Mouse (Mus musculus): ENCODE measurements at regions not wholly inside any gene's neighbourhood (a gene's known extent, or its start where the extent isn't known, plus 50 kb on each side); places are given as distances from the start of the nearest gene placed in this dataset.

DNA sequence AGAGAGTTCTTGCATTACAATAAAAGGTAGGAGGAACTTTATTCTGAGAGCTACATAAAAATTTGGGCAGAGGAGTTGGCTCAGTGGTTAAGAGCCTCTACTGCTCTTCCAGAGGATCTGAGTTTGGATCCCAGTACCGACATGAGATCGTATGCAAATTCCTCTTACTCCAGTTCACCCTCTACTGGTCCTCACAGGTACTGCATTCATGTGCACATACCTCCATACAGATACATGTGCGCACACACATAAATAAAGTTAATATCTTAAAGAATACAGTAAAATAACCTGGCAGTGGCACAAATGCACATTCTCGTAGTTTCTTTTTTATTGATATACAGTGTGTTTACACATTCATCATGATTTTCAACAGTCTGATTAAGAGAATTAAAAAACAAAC is 232.4 kb downstream of the Vps13c start:
- DNase-seq = no peak

DNA sequence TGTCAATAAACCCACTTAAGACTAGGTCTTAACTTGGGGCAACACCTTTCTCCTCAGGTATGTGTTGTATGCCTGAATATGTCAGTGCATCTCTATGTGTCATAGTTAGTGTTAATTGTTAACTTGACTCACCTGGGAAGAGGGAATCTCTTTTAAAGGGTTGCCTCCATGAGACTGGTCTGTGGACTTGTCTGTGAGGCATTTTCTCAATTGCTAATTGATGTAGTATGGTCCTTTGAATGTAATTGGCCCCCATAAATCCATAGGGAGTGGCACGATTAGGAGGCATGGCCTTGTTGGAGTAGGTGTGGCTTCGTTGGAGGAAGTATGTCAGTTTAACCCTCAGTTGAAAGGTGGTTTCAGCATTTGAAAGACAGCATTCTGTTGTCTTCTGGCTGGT is 237.1 kb downstream of the Vps13c start:
- no peak for DNase-seq

DNA sequence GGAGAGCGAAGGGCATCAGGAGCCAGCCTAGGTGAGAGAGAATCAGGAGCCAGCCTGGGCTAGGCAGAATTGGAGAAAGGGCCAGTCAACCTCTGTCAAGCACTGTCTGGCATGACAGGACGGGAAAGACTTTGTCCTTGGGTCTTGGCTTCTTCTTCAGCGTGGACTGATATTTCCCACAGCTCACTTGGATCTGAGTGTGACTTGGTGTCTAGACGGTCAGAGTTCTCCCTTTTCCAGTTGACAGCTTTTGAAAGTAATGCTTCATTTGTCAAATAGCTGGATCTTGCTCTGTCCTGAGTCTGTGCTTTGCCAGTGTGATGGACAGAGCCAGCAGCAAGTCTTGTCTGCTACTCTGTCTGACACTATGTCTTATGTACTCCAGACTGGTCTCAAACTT is 243.1 kb downstream of the Vps13c start:
- DNase-seq = no peak

DNA sequence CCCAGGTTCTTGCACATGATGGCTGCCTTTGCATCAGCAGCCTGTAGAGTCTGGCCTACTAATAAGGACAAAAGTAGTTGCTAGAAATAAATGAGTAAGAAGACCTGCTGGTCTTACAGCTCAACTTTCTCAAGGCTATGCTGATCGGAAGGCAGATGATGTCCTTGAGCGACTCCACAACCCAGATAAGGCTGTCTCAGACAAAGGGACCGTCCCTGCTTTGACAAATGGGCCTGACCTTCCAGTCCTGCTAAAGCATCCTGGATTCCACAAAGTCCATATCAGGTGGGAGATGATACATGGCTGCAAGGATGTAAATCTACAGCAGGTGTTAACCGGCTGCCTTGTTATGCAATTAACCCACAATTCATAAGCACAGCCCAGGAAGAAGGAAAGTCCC is 244.8 kb downstream of the Vps13c start:
- DNase-seq = no peak

DNA sequence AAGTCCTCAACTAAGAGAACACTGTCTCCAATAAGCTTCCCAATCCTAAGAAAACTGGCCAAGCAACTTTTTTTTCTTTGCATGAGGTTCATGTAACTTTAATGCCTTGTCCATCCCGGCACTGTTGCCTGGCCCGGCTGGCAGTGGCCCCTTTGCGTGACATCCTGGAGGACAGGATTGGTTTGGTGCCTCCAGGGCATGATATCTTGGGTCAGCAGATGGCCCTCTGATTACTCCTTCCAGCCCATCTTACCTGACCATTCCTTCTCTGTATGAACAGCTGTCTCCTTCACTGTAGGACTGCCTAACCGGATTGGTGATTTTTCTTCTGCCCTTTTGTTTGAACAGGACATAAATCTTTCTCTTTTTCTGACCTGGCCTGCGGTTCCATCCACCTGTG is 254.4 kb downstream of the Vps13c start:
- DNase-seq = peak; percentile 12

DNA sequence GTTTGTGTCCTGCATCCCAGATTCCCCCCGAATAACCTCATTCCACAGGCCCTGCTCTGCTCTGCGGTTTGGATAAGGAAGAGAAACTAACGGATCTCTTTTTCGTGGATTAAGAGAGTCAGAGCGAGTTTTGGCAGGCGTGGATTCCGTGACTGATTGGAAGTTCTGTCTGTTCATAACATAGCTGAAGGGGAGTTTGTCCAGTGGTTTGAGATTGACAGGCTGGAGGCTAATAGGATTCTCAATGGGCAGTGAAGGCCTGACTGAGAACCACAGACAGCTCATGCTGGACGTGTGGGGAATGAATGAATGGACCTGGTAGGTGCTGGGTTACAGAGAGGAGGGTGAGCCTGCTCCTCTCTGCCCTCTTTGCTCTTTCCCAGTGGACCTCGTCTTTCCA is 269.6 kb downstream of the Vps13c start:
- no peak for DNase-seq

DNA sequence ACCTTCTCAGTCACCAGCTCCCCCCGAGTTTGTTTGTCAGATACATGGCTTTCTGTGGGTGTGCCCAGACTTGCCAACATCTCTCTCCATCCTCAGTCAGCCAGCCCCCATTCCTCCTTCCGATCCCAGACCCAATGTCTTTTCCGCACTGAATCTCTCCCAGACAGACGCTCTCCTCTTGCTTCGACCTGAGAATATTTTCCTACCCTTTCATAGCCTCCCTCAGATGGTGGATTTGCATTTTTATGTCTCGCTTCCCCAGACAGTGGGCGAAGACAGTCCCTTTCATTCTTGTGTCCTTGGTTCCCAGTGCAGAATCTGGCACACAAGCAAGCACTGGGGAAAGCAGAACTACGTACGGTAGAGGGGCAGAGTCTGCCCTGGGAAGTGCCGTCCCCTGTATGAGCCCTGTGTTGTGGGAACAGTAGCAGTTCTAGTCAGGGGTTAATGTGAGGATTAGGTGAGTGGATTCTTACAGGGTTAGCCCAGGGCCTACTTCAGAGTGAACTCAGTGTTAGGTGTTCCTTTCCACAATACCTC is 275.0 kb downstream of the Vps13c start:
- DNase-seq = no peak

DNA sequence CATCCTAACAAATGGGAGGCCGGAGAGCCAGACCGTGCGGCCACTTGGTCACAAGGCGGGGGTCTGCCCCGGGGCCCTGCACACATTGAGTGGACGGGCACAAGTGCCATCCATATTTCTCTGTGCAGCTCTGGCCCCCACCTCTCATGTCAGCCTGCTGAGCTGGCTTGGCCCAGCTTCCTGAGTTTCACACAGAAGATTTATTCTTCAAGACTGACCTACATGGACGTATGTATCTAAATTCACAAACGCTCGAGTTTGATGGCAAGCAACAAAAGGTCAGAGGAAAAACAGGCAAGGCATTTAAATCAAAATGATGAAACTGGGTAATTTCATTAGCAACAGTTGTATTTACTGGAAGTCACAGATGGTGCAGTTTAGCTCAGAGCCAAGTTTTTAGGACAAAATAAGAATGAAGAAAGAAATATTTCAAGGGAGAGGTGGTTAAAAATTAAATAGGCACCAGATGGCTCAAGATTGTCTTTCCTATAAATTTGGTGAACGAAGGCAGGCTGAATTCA is 276.1 kb downstream of the Vps13c start:
- peak; percentile 33 to 49 for DNase-seq

DNA sequence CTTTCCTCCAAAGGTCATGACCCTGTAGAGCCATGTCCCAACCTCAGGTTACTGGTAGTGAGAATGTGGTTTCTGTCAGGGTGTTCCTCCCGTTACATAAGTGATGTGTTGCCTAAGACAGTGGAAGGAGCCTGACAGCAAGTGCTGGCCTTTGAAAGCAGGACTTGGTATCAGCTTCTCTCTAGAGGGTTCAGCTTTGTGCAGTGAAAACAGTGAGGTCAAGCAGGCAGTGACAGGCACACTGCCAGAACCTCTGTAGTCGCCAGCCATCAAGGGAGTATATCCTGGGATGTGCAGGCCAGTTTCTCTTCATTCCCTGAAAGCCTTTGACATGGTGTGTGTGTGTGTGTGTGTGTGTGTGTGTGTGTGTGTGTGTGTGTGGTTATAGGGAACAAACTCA is 278.1 kb downstream of the Vps13c start:
- DNase-seq = no peak

DNA sequence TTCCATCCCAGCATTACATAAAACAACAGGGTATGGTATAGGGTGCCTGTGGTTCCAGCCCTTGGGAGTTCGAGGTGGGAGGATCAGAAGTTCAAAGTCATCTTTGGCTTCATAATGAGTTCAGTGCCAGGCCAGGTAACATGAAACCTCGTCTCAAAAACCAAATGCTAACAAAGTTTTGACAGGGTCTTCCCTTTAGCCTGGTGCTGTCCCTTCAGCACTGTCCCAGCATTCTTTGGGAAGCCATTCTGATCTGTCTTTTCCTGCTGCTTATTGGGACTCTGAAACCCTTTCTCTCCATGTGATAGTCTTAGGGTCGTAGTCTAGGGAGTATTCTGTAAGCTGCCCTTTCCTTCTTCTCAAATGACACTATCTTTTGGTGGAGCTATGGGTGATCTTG is 282.1 kb downstream of the Vps13c start:
- DNase-seq = no peak

DNA sequence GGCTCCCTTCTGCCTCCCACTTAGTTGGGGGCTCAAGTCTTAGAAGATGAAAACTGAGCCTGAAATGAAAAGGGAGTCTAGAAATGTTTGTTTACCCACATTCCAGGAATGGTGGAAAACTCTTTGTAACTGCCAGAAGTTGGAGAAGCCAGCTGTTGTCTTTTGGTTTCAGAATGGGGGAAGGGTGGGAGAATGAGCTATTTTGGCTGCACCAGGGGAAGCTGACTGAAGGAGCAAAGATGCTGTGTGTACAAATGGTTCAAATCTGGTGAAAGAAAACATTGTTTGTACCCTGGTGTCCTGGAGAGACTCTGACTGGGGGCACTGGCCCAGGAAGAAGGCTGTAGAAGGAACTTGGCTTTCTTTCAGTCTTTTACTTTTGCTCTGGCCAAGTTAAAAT is 291.1 kb downstream of the Vps13c start:
- DNase-seq = no peak

DNA sequence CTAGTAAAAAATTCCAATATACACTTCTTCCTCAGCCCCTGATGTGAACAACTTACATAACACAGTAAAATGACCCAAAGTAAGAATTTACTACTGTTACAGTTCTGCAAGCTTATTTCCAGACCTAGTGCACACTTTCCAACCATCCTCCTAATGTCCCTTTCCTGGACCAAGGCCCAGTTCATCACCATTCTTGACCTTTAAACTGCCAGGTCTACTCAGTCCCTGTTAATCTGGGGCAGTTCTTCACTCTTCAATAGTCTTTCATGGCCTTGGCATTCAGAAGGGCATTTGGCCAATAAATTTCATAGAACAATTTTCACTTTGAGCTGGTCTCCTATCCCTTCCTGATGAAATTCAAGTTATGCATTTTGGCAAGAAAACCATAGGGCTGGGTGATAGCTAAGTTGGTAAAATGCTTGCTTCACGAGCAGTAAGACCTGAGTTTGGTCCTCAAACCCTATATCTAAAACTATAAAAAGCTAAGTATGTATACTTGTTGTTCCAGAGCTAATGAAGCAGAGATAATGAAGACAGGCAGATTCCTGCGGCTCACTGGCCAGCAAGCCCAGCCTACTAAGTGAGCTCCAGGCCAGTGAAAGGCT is 295.4 kb downstream of the Vps13c start:
- DNase-seq = no peak

DNA sequence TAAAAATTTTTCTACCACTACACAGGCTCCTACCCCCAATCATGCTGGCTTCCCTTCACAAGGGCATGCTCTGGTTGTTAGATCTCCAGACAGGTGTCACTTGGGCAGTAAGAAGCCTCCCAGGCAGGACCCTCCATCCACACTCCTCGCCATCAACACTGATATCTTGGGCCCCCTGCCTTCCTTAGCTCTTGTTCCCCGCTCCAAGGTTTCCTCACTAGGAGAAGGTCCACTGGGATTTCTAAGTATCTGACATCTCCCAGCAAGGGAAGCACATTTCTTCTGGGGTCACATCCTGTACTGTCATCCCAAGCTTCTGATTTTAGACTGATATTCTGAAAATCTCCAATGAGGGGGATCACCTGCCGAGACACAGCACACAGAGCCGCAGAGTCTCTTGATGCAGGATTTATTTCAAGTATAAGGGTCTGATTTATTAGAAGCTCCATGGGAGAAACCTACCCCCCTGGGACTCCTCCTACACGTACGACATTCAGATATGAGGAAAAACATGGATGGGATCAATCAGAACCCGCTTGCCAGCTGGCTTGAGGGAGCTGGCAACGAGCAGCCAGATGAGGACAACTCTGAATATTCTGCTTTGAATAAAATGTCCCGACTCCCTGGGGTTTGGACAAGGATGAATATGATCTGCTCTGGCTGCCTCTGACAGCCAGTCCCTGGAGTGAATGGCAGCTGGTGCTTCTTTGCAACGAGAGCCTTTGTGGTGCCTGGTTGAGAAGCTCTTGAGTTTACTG is 322.8 kb downstream of the Vps13c start:
- peak in 1 of 2 experiments; percentile 9 for DNase-seq

DNA sequence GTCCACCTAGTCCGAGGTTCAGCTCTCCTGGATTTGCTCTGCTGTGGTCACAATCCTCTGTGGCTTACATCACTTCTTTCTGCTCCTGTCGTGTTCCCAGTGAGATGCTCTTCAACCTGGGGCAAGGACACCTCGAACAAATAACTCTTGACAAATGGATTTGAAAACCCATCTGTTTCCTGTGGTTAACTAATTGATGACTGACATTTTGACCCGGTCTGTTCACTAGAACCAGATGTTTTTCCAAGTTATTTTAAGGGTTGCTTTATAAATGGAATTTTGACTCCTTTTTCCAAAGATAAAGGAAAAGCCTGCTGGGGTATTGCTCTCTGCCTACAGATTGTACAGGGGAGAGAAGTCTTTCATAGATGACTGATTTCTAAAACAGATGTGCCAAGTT is 326.4 kb downstream of the Vps13c start:
- no peak for DNase-seq

DNA sequence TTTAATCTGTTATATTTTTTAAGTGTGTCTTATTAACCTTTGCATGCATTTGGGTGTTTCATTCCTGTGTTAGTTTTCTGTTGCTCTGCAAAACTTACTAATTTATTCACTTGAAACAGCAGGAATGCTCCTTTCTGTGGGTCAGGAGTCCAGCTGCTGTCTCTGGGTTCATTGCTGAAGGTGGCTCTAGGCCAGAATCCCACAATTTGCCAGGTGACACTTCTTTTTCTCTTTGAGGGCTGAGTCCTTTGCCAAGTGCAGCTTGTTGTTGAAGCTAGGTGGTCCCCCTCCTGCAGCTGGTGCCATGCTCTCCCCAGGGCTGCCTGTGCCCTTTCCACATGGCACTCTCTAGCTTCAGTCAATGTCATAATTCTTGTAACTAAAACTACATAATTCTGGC is 348.7 kb downstream of the Vps13c start:
- DNase-seq = no peak

DNA sequence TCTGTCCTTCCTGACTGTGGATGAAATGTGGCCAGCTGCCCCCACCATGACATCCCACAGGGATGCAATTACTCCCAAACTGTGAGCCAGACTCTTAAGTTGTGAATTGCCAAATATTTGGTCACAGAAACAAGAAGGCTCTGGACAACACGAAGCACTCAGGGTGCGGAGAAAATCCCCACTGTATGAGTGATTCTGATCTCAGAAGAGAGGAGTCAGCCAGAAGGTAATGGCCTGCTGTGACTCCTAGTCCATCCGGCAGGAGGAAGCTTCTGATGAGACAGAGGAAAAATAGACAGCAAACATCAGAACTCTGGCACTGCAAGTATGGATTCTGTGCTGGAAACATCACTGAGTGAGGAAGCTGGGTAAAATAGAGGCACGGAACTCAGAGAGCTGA is 359.6 kb downstream of the Vps13c start:
- DNase-seq = no peak

DNA sequence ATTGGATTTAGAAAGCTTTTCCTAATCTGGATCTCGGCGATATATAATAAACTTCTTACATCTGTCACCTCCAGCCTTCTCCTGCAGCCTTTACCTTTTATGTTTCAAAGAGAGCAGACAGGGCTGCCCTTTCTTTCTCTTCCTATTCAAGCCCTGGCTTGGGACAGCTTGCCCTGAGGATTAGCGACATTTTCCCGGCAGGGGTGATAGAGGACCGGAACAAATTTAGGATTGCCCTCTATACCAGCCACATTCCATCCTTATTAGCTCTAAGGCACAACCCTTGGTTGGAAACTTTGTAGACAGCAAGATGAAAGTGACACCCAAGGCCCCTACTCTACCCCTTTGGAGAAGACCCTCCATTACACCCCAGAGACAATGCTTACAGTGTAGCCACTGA is 360.8 kb downstream of the Vps13c start:
- DNase-seq = no peak

DNA sequence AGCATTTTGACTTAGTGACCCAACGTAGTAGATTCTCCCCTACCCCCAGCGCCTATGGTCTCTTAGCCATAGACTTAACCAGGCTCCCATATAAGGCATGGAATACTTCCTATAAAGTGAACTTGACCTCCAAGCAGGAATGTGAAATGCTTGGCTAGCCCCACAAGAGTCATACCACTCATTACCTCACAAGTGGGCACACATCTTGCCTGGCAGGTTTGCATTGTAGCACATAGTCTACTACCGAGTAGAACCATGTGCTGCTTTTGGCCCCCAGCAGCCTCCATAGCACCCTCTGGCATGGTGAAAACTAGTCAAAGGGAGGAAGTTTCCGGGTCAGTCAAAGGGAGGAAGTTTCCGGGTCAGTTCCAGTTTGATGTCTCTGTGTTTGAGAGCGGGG is 385.5 kb downstream of the Vps13c start:
- no peak for DNase-seq

DNA sequence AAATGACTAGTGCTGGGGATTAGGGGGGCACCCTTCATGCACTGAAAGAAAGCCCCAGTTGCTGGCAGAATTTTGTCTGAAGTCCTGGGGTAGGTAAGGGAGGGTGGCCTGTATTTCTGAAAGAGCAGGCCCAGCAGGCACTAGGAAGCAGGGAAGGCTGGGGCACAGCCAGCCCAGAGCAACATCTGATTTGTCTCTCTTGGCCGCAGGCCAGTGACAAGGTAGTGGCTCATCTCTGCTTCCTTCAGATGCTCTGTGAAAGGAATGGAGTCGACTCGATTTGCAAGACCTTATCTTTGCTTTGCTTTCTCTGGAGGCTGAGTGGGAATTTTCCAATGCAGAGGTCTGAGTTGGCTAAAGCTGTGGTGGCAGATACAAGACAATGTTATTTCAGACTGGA is 390.9 kb downstream of the Vps13c start:
- peak; percentile 4 to 6 for DNase-seq

DNA sequence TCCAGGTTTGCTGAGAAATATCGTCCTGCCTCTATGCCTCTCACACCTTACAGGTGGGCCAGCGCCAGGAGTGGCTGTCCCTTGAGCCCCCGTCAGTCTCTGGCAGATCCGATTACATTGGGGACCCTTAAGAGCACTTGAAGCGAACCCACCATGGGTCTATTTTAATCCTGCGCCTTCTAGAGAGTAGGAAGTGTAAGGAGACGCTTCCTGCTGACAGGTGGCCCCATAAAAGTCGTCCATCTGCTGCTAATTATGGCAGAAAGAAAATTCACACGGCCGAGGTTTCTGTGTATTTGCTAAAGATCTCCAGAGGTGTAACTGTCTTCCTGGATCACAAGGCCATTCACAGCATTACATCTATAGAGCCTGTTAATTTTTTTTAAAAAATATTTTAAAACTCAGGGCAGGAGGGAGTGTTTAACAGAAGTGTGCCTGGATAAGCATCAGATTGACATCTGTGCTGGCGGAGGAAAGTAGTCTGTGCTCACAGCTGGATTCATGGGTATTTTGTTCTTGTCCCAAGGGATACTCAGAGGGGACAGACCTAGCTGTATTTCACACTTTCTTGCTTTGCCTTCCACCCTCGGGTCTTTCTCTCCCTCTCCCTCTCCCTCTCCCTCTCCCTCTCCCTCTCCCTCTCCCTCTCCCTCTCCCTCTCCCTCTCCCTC is 394.9 kb downstream of the Vps13c start:
- DNase-seq = peak; percentile 23 to 30

DNA sequence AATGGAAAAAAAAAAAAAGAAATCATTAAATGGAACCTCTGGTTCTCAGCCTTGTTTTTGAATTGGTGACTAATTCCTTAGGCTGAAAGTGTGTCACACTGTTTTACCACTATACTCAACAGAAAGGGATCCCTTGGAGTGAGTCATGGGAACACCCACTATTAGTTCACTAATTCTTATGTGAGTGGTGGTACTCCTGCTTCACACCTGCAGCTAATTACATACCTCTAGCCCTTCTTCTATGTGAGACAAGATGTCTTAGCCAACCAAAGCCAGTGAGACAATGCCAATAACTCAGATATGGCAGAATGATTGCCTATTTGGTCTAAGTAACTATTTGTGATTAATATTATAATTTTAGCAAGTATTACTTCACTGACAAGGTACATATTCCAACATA is 398.9 kb downstream of the Vps13c start:
- DNase-seq = no peak

DNA sequence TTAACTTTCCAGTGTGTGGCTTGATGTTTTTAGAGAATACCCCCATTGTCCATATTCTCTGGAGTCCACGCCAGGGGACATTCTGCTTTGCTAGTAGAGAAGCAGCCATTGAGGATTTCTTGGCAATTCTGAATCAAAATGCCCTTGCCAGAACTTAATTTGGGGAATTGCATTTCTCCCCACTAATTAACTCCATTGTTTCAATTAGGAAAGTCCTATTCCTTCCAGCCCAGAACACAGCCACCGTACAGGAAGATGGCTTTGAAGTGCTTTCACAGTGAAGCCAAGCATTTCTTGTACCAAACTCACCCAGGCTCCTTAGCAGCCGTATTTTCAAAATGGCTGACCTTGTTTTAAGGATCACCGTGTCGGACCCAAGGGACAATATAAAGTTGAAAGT is 399.4 kb downstream of the Vps13c start:
- no peak for DNase-seq

DNA sequence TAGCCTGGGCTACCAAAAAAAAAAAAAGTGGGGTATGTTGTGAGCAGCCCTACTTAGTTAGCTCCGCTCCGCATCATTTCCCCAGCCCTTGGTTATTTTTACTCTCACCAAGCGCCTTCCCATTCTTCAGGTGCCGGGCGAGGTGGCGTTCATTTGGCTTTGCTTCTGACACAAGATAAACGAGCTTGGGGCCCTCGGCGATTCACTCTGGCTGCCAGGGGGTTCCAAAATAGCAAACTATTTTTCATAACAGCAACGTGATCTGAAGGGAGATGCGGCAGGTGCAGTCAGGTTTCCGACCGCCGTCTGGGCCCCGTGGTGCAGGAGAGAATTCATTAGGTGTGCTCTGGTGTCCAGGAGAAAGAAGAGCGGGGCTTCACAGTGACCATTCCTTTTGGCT is 403.6 kb upstream of the Rora start:
- DNase-seq = no peak

DNA sequence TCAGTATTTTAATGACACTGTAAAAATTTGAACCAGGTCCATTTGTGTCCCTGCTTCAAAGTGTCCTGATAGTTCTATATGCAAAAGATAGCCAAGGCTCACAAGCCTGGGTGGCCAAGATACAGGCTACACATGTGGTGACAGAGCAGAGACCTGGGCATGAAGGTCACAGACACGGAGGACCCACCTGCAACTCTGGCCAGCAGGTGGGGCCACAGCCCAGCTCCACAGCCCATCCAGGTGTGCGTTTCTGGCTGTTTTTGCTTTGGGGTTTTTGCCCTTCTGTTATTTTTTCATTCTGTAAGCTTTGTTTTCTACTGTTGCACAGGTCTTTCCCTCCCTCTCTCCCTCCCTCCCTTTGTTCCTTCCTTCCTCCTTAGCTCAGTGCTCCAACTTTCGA is 399.4 kb upstream of the Rora start:
- DNase-seq = peak in 1 of 2 experiments; percentile 6

Measured in cerebellum, adult 18-20 months (tissue).